Mouse (Mus musculus): ENCODE measurements around the gene Zdhhc19. TPM values are rescaled to one million over a fixed set of nuclear protein-coding genes. Genes with fewer than 3 reads are reported as not detected.

Gene Zdhhc19
- total and polyA plus RNA-seq, 2 experiments from 2014 or later, result not detected

DNA sequence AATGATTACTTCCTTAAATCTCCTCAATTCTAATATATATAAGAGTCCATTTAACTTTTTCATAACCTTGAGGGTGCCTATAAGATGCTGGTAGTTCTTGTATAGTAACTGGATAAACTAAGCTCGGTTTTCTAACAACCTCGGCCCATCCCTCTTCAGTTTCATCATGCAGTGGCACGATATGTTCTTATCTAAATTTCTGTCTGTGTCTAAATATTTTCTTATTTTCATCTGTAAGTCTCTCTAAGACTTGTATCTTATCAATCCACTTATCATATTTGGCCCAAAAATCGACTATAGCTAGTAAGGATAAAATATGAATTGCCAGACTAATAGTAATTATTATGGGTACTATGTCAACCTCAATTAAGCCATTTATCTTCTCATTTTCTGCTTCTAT, 90.4 kb downstream of the Zdhhc19 start:
- no peak for TF ChIP-seq CTCF (IDR thresholded peaks at IDR 0.05; ENCODE audit: low read depth)
- H3K9ac ChIP-seq, result no peak overlapping the region
- H3K27ac ChIP-seq (ENCODE audit: low read depth, low read length), result no peak overlapping the region
- no peaks in the 10 kb centered on the region for H3K27me3 ChIP-seq (ENCODE audit: insufficient read depth, low read length)
- DNase-seq (no peak), ATAC-seq (no peak)
- H3K9me3 ChIP-seq (ENCODE audit: low read length), result no peaks in the 10 kb centered on the region
- no peak overlapping the region for H3K4me3 ChIP-seq (ENCODE audit: low read depth, low read length)
- no peaks in the 10 kb centered on the region for H3K4me1 ChIP-seq (ENCODE audit: insufficient read depth)
- H3K4me2 ChIP-seq (ENCODE audit: low read depth), result no peak overlapping the region
- WGBS, result 86% methylated on average over 4 of the region's 4 CpGs
- no peaks in the 10 kb centered on the region for H3K36me3 ChIP-seq (ENCODE audit: insufficient read depth)

- H3K4me3 ChIP-seq (ENCODE audit: low read depth, low read length), result no peak overlapping the region
- DNase-seq, result no peak
- no peak overlapping the region for H3K27ac ChIP-seq (ENCODE audit: low read depth, low read length)
- no peak overlapping the region for H3K4me2 ChIP-seq (ENCODE audit: low read depth)
- 90% methylated on average over 3 of the region's 3 CpGs for WGBS
- no peak for ATAC-seq
- no peaks in the 10 kb centered on the region for H3K4me1 ChIP-seq (ENCODE audit: insufficient read depth)
- H3K36me3 ChIP-seq (ENCODE audit: insufficient read depth), result no peaks in the 10 kb centered on the region
- TF ChIP-seq CTCF (IDR thresholded peaks at IDR 0.05; ENCODE audit: low read depth), result no peak
- H3K9ac ChIP-seq, result no peak overlapping the region
- no peaks in the 10 kb centered on the region for H3K27me3 ChIP-seq (ENCODE audit: insufficient read depth, low read length)
- no peaks in the 10 kb centered on the region for H3K9me3 ChIP-seq (ENCODE audit: low read length)
Observed at GRCm38 (mm10) chr16:32588568-32588967, 92.5 kb downstream of the Zdhhc19 start.

- H3K9me3 ChIP-seq (ENCODE audit: low read length), result no peaks in the 10 kb centered on the region
- no peak for ATAC-seq
- no peak overlapping the region for H3K4me3 ChIP-seq (ENCODE audit: low read depth, low read length)
- H3K27ac ChIP-seq (ENCODE audit: low read depth, low read length), result no peak overlapping the region
- no peaks in the 10 kb centered on the region for H3K4me1 ChIP-seq (ENCODE audit: insufficient read depth)
- WGBS, result 83% methylated on average over 8 of the region's 8 CpGs
- no peak for TF ChIP-seq CTCF (IDR thresholded peaks at IDR 0.05; ENCODE audit: low read depth)
- DNase-seq, result no peak
- no peak overlapping the region for H3K9ac ChIP-seq
- H3K27me3 ChIP-seq (ENCODE audit: insufficient read depth, low read length), result no peaks in the 10 kb centered on the region
- no peak overlapping the region for H3K4me2 ChIP-seq (ENCODE audit: low read depth)
- no peaks in the 10 kb centered on the region for H3K36me3 ChIP-seq (ENCODE audit: insufficient read depth)
Observed at GRCm38 (mm10) chr16:32591521-32591920, 95.5 kb downstream of the Zdhhc19 start.

GRCm38 (mm10) chr16:32593283-32593805, 97.3 kb downstream of the Zdhhc19 start:
- no peak for DNase-seq
- H3K9me3 ChIP-seq (ENCODE audit: low read length), result no peaks in the 10 kb centered on the region
- no peak overlapping the region for H3K9ac ChIP-seq
- H3K36me3 ChIP-seq (ENCODE audit: insufficient read depth), result no peaks in the 10 kb centered on the region
- H3K4me2 ChIP-seq (ENCODE audit: low read depth), result no peak overlapping the region
- TF ChIP-seq CTCF (IDR thresholded peaks at IDR 0.05; ENCODE audit: low read depth), result no peak
- H3K4me1 ChIP-seq (ENCODE audit: insufficient read depth), result no peaks in the 10 kb centered on the region
- no peaks in the 10 kb centered on the region for H3K27me3 ChIP-seq (ENCODE audit: insufficient read depth, low read length)
- 92% methylated on average over 5 of the region's 5 CpGs for WGBS
- no peak overlapping the region for H3K4me3 ChIP-seq (ENCODE audit: low read depth, low read length)
- H3K27ac ChIP-seq (ENCODE audit: low read depth, low read length), result no peak overlapping the region
- ATAC-seq, result no peak

DNA sequence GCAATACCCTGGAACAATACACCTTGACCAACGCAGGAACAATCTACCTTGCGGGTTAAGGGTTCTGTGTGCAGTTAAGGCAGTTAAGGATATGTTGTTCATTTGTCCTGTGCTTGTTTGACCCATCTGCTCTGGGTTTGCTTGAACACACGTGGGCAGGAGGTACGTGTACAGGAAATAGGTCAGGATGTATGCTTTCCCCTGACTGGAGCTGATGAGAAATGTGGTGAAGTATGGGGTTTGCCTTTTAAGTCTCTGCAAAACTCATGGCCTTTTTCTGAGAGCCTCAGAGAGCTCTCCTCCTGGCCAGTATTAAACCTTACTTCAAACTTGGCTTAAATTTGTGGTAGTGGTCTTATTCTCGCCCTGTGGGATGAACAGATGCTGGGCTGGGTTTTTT, 97.9 kb downstream of the Zdhhc19 start:
- no peak for DNase-seq
- no peak for TF ChIP-seq CTCF (IDR thresholded peaks at IDR 0.05; ENCODE audit: low read depth)
- H3K9me3 ChIP-seq (ENCODE audit: low read length), result no peaks in the 10 kb centered on the region
- no peaks in the 10 kb centered on the region for H3K4me1 ChIP-seq (ENCODE audit: insufficient read depth)
- H3K9ac ChIP-seq, result no peak overlapping the region
- H3K4me2 ChIP-seq (ENCODE audit: low read depth), result no peak overlapping the region
- no peak for ATAC-seq
- H3K36me3 ChIP-seq (ENCODE audit: insufficient read depth), result no peaks in the 10 kb centered on the region
- H3K4me3 ChIP-seq (ENCODE audit: low read depth, low read length), result no peak overlapping the region
- WGBS, result 81% methylated on average over 5 of the region's 5 CpGs
- no peaks in the 10 kb centered on the region for H3K27me3 ChIP-seq (ENCODE audit: insufficient read depth, low read length)
- H3K27ac ChIP-seq (ENCODE audit: low read depth, low read length), result no peak overlapping the region

DNA sequence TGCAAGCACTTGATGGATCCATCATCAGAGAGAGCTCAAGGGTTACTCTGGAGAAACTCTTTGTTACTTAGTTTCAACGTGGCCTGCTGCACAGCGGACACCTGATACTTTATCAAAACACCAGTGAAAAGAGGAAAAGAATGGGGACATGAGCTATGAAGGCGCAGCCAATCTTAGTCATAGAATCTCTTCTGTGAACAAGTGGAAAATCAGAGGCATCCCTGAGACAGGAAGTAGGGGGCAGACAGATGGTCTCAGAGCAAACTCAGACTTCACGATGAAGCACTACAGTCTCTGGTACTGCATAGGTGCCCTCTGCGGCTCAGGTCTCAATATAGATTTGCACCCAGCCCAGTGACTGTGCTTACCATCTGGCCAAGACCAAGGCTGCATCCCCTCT, 98.6 kb downstream of the Zdhhc19 start:
- DNase-seq, result no peak
- no peak for TF ChIP-seq CTCF (IDR thresholded peaks at IDR 0.05; ENCODE audit: low read depth)
- no peak overlapping the region for H3K27ac ChIP-seq (ENCODE audit: low read depth, low read length)
- WGBS, result 80% methylated on average over 5 of the region's 5 CpGs
- H3K36me3 ChIP-seq (ENCODE audit: insufficient read depth), result no peaks in the 10 kb centered on the region
- H3K27me3 ChIP-seq (ENCODE audit: insufficient read depth, low read length), result no peaks in the 10 kb centered on the region
- ATAC-seq, result no peak
- no peak overlapping the region for H3K4me3 ChIP-seq (ENCODE audit: low read depth, low read length)
- no peak overlapping the region for H3K4me2 ChIP-seq (ENCODE audit: low read depth)
- H3K4me1 ChIP-seq (ENCODE audit: insufficient read depth), result no peaks in the 10 kb centered on the region
- no peaks in the 10 kb centered on the region for H3K9me3 ChIP-seq (ENCODE audit: low read length)
- H3K9ac ChIP-seq, result no peak overlapping the region

GRCm38 (mm10) chr16:32595142-32595855, 99.2 kb downstream of the Zdhhc19 start:
- H3K36me3 ChIP-seq (ENCODE audit: insufficient read depth), result no peaks in the 10 kb centered on the region

More at GRCm38 (mm10) chr16:32595142-32595855, 99.2 kb downstream of the Zdhhc19 start:
- H3K27ac ChIP-seq (ENCODE audit: low read depth, low read length), result no peak overlapping the region
- no peak overlapping the region for H3K4me3 ChIP-seq (ENCODE audit: low read depth, low read length)
- no peak for TF ChIP-seq CTCF (IDR thresholded peaks at IDR 0.05; ENCODE audit: low read depth)
- H3K9ac ChIP-seq, result no peak overlapping the region
- H3K4me1 ChIP-seq (ENCODE audit: insufficient read depth), result no peaks in the 10 kb centered on the region
- 89% methylated on average over 10 of the region's 10 CpGs for WGBS
- H3K27me3 ChIP-seq (ENCODE audit: insufficient read depth, low read length), result no peaks in the 10 kb centered on the region
- no peak for ATAC-seq
- H3K9me3 ChIP-seq (ENCODE audit: low read length), result no peaks in the 10 kb centered on the region
- DNase-seq, result no peak
- no peak overlapping the region for H3K4me2 ChIP-seq (ENCODE audit: low read depth)
